In the genomic region with DNA sequence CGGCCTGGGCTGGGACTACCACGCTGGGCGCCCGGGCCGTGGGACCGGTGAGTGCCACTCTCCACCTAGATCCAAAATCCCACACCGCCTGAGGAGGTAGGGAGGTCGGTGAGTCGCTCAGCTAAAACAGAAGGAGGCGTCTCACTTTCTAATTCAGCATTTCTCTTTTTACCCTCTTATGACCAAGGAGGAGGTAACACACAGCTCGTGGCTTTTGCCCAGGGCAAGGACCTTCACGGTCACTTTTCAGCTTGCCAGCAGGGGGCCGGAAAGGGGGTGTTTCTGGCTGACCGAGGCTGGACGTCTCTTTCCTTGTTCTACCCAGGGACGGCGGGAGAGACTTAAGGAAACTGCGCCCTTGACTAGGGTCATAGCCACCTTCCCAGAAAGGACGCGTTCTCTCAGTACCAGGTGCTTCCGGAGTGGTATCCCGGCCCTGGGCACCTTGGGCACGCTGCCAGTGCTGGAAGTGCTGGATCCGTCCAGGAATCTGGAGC, we compare ENCODE assay signal across 7 mouse cellular contexts. TPM values are rescaled to one million over a fixed set of nuclear protein-coding genes. Genes with fewer than 3 reads are reported as not detected.
A peak's percentile ranks its signal among the peaks of the same experiment; 100 is the strongest.
DNase-seq lines count a peak whose midpoint lies in the region; ATAC-seq and TF ChIP-seq lines count a peak whose summit lies in the region.

No protein-coding gene starts in this region.

- H3K27me3 ChIP-seq in heart, embryonic 15.5 days, result no peaks in the 10 kb centered on the region

- in situ Hi-C loops in ES-E14 (cut with MboI; ENCODE audit: low sequenced_read_pairs in 2 of 2, unreplicated experiment in 2 of 2), result no loop called here

- H3K27ac ChIP-seq in ES-E14 (ENCODE audit: insufficient read depth, low read depth, low read length, poor library complexity, severe bottlenecking) (peak overlapping the region; percentile 85; the same call in 1 of the 2 replicates), macrophage (peak overlapping the region; percentile 43)
- peak overlapping the region; percentile 97 for H3K27ac ChIP-seq in heart, embryonic 15.5 days

- H3K79me2 ChIP-seq in macrophage (ENCODE audit: inconsistent target), result no peaks in the 10 kb centered on the region; the same call in 1 of the 2 replicates

- DNase-seq in ES-E14 (ENCODE audit: low read depth, low spot score), result no peak
- peak; percentile 53 for DNase-seq in adrenal gland, postnatal 25 days
- DNase-seq in kidney, postnatal 10 days, result peak; percentile 77
- peak; percentile 67 for DNase-seq in retina, postnatal 1 day

- WGBS in heart, embryonic 15.5 days, result 0% methylated on average over 24 of the region's 24 CpGs
- 1% methylated on average over 18 of the region's 24 CpGs for WGBS in macrophage (ENCODE audit: missing documents)

- H3K9me3 ChIP-seq in ES-E14 (ENCODE audit: control insufficient read depth, insufficient read depth, low read depth, low read length), result no peaks in the 10 kb centered on the region
- no peaks in the 10 kb centered on the region for H3K9me3 ChIP-seq in heart, embryonic 15.5 days (replicated peaks)

- H3K36me3 ChIP-seq in ES-E14 (ENCODE audit: control insufficient read depth, insufficient read depth, low read length, poor library complexity, severe bottlenecking) (peaks cover 10% of the 10 kb centered on the region), macrophage (ENCODE audit: inconsistent target) (no peaks in the 10 kb centered on the region)
- peaks cover 25% of the 10 kb centered on the region for H3K36me3 ChIP-seq in heart, embryonic 15.5 days

- H3K9ac ChIP-seq in ES-E14 (ENCODE audit: insufficient read depth, low read depth, low read length, poor library complexity, severe bottlenecking), result peak overlapping the region; percentile 98
- H3K9ac ChIP-seq in heart, embryonic 15.5 days, result peak overlapping the region; percentile 85

- H3K4me2 ChIP-seq in heart, embryonic 15.5 days, result peak overlapping the region; percentile 98

- H3K4me1 ChIP-seq in ES-E14 (ENCODE audit: control insufficient read depth in 2 of 2, insufficient read depth in 2 of 2, low read length in 2 of 2, poor library complexity in 1 of 2), result peaks cover 0 to 7% of the 10 kb centered on the region in 2 experiments; a peak in 1 of 4 replicates
- peaks cover 17% of the 10 kb centered on the region for H3K4me1 ChIP-seq in heart, embryonic 15.5 days (replicated peaks)

- ATAC-seq in erythroblast, adult 5-6 weeks (replicated peaks; ENCODE audit: low FRiP score, poor library complexity, severe bottlenecking), result peak; percentile 55
- ATAC-seq in heart, embryonic 15.5 days (replicated peaks; ENCODE audit: insufficient number of reproducible peaks, insufficient read depth, low FRiP score, low read depth), result peak; percentile 54

- H3K4me3 ChIP-seq in ES-E14 (ENCODE audit: insufficient read depth in 1 of 2, low read depth in 1 of 2, low read length in 2 of 2, poor library complexity in 1 of 2, severe bottlenecking in 1 of 2), result peak overlapping the region; percentile 89 to 94
- peak overlapping the region; percentile 97 for H3K4me3 ChIP-seq in heart, embryonic 15.5 days
- H3K4me3 ChIP-seq in macrophage (ENCODE audit: inconsistent target), result peak overlapping the region; percentile 57

TF ChIP-seq in ES-E14, 5 proteins besides CTCF, POLR2A, EP300 and RAD21:
- TF ChIP-seq MAFK (IDR thresholded peaks at IDR 0.05; ENCODE audit: insufficient read depth, low read depth, low read length) (no peak), ZNF384 (IDR thresholded peaks at IDR 0.05; ENCODE audit: low read depth, low read length) (no peak), ZC3H11A (IDR thresholded peaks at IDR 0.05; ENCODE audit: borderline replicate concordance, low read depth, low read length) (no peak), HCFC1 (IDR thresholded peaks at IDR 0.05; ENCODE audit: borderline replicate concordance, insufficient read depth, low read length) (no peak), CHD2 (IDR thresholded peaks at IDR 0.05; ENCODE audit: low read depth, low read length) (no peak)

RNA-seq across cellular contexts. Expression of a gene that starts 0.4 kb away (rescaled TPM):
- total RNA-seq in ES-E14 (2012; rRNA removed), result 7.2 and 7.7 TPM in 2 replicates
- 10.5 and 11.8 TPM in 2 replicates for total RNA-seq in adrenal gland, postnatal 25 days (2021)
- total RNA-seq in erythroblast, adult 5-6 weeks (2015; ENCODE audit: low replicate concordance), result 0.63 and 0.96 TPM in 2 replicates
- total RNA-seq in erythroblast, adult 5-6 weeks (2017; ENCODE audit: low replicate concordance), result 1.2 and 2.6 TPM in 2 replicates
- polyA plus RNA-seq in heart, embryonic 15.5 days (2015; fragmentation: Nextera tagmentation; extraction: Ambion mirVana), result 2.4 and 2.5 TPM in 2 replicates
- total RNA-seq in macrophage (2018; cell fraction: chromatin; rRNA removed), result 10 to 100 TPM in 1 of 26 experiments, 1 to 10 TPM in 24, under 1 TPM in 1; 0.95 to 11.3 (median 3.7) TPM
- 1 to 10 TPM; 1.7 to 4.8 (median 3.1) TPM for total RNA-seq in macrophage (2018; cell fraction: cytosol; rRNA removed)
- 10 to 100 TPM in 8 of 26 experiments, 1 to 10 TPM in 18; 2.6 to 17.9 (median 5.4) TPM for total RNA-seq in macrophage (2018; cell fraction: nucleus; rRNA removed)
- 3.5 to 7.1 TPM (median 4.7 TPM) in 3 replicates for polyA plus RNA-seq in macrophage (2018)

RNA-seq across cellular contexts. Expression of a gene that starts 0.6 kb away (rescaled TPM):
- 16.2 and 20.2 TPM in 2 replicates for total RNA-seq in ES-E14 (2012; rRNA removed)
- 14.5 and 15.9 TPM in 2 replicates for total RNA-seq in adrenal gland, postnatal 25 days (2021)
- 2.3 and 4.8 TPM in 2 replicates for total RNA-seq in erythroblast, adult 5-6 weeks (2015; ENCODE audit: low replicate concordance)
- 0.94 and 3.6 TPM in 2 replicates for total RNA-seq in erythroblast, adult 5-6 weeks (2017; ENCODE audit: low replicate concordance)
- polyA plus RNA-seq in heart, embryonic 15.5 days (2015; fragmentation: Nextera tagmentation; extraction: Ambion mirVana), result 5.4 and 6.7 TPM in 2 replicates
- 10 to 100 TPM in 3 of 26 experiments, 1 to 10 TPM in 23; 2.3 to 11.8 (median 7.5) TPM for total RNA-seq in macrophage (2018; cell fraction: chromatin; rRNA removed)
- total RNA-seq in macrophage (2018; cell fraction: cytosol; rRNA removed), result 1 to 10 TPM in 22 of 26 experiments, under 1 TPM in 4; 0.76 to 1.8 (median 1.4) TPM
- 10 to 100 TPM in 1 of 26 experiments, 1 to 10 TPM in 25; 1.5 to 16.8 (median 3.7) TPM for total RNA-seq in macrophage (2018; cell fraction: nucleus; rRNA removed)
- polyA plus RNA-seq in macrophage (2018), result 1.1 to 3.6 TPM (median 1.7 TPM) in 3 replicates

RNA-seq across cellular contexts. Expression of a gene that starts 9.9 kb away (rescaled TPM):
- 38.6 and 59.1 TPM in 2 replicates for total RNA-seq in ES-E14 (2012; rRNA removed)
- 85.3 and 91.7 TPM in 2 replicates for total RNA-seq in adrenal gland, postnatal 25 days (2021)
- total RNA-seq in erythroblast, adult 5-6 weeks (2015; ENCODE audit: low replicate concordance), result 150 and 159 TPM in 2 replicates
- total RNA-seq in erythroblast, adult 5-6 weeks (2017; ENCODE audit: low replicate concordance), result 179 and 325 TPM in 2 replicates
- polyA plus RNA-seq in heart, embryonic 15.5 days (2015; fragmentation: Nextera tagmentation; extraction: Ambion mirVana), result 47.2 and 53.1 TPM in 2 replicates
- total RNA-seq in macrophage (2018; cell fraction: chromatin; rRNA removed), result 100 to 1,000 TPM; 270 to 557 (median 405) TPM
- 100 to 1,000 TPM in 6 of 26 experiments, 10 to 100 TPM in 20; 60.0 to 117 (median 90.2) TPM for total RNA-seq in macrophage (2018; cell fraction: cytosol; rRNA removed)
- 100 to 1,000 TPM; 150 to 314 (median 228) TPM for total RNA-seq in macrophage (2018; cell fraction: nucleus; rRNA removed)
- 70.8 to 80.2 TPM (median 75.8 TPM) in 3 replicates for polyA plus RNA-seq in macrophage (2018)

RNA-seq across cellular contexts. Expression of a gene that starts 35.7 kb away (rescaled TPM):
- 57.4 and 80.4 TPM in 2 replicates for total RNA-seq in ES-E14 (2012; rRNA removed)
- total RNA-seq in adrenal gland, postnatal 25 days (2021), result 11.2 and 11.6 TPM in 2 replicates
- total RNA-seq in erythroblast, adult 5-6 weeks (2015; ENCODE audit: low replicate concordance), result 1.5 and 6.5 TPM in 2 replicates
- 3.7 and 9.1 TPM in 2 replicates for total RNA-seq in erythroblast, adult 5-6 weeks (2017; ENCODE audit: low replicate concordance)
- polyA plus RNA-seq in heart, embryonic 15.5 days (2015; fragmentation: Nextera tagmentation; extraction: Ambion mirVana), result 31.4 and 36.2 TPM in 2 replicates
- 10 to 100 TPM in 11 of 26 experiments, 1 to 10 TPM in 14, not detected in 1; 2.4 to 15.1 (median 9.5) TPM for total RNA-seq in macrophage (2018; cell fraction: chromatin; rRNA removed)
- total RNA-seq in macrophage (2018; cell fraction: cytosol; rRNA removed), result 10 to 100 TPM in 10 of 26 experiments, 1 to 10 TPM in 16; 6.0 to 12.8 (median 9.4) TPM
- 10 to 100 TPM in 7 of 26 experiments, 1 to 10 TPM in 19; 1.5 to 14.5 (median 6.1) TPM for total RNA-seq in macrophage (2018; cell fraction: nucleus; rRNA removed)
- 6.5 to 17.6 TPM (median 8.5 TPM) in 3 replicates for polyA plus RNA-seq in macrophage (2018)

RNA-seq across cellular contexts. Expression of a gene that starts 51.7 kb away (rescaled TPM):
- 5.2 and 6.2 TPM in 2 replicates for total RNA-seq in ES-E14 (2012; rRNA removed)
- total RNA-seq in adrenal gland, postnatal 25 days (2021), result 49.8 and 56.3 TPM in 2 replicates
- 897 and 1,040 TPM in 2 replicates for total RNA-seq in erythroblast, adult 5-6 weeks (2015; ENCODE audit: low replicate concordance)
- 707 and 838 TPM in 2 replicates for total RNA-seq in erythroblast, adult 5-6 weeks (2017; ENCODE audit: low replicate concordance)
- polyA plus RNA-seq in heart, embryonic 15.5 days (2015; fragmentation: Nextera tagmentation; extraction: Ambion mirVana), result 59.0 and 62.3 TPM in 2 replicates
- total RNA-seq in macrophage (2018; cell fraction: chromatin; rRNA removed), result 10 to 100 TPM in 25 of 26 experiments, 1 to 10 TPM in 1; 8.8 to 47.1 (median 25.1) TPM
- total RNA-seq in macrophage (2018; cell fraction: cytosol; rRNA removed), result 10 to 100 TPM in 23 of 26 experiments, 1 to 10 TPM in 3; 9.0 to 18.3 (median 13.4) TPM
- total RNA-seq in macrophage (2018; cell fraction: nucleus; rRNA removed), result 10 to 100 TPM in 22 of 26 experiments, 1 to 10 TPM in 4; 6.6 to 31.7 (median 19.1) TPM
- 10.0 to 13.7 TPM (median 11.9 TPM) in 3 replicates for polyA plus RNA-seq in macrophage (2018)

Comparison
In these comparisons a context has a peak if more than half of its experiments do, and no peak if none do; other contexts are left out.
1. H3K27ac ChIP-seq: peak in every context shown above with its lines; median percentile 97 in heart, embryonic 15.5 days; 85 in ES-E14; 43 in macrophage.